Mouse (Mus musculus) Patski (cell line): Measurements from ENCODE around the gene C130074G19Rik. TPM values are rescaled to one million over a fixed set of nuclear protein-coding genes. Genes with fewer than 3 reads are reported as not detected.

ENCODE experiments used
- ATAC-seq: fragments of 100-300 bp; one replicate; pipeline ENCODE4 v1.8.0; 2021
- CTCF ChIA-PET: fragments of 350-600 bp; sonication (Branson Sonifier 250); formaldehyde crosslinking; loops from one replicate; lab custom pipeline; 2022; ENCODE audit warnings: inconsistent platforms; lab: Charles Lee
- POLR2A ChIA-PET: fragments of 350-600 bp; sonication (Branson Sonifier 250); formaldehyde crosslinking; loops from one replicate; lab custom pipeline; 2022; ENCODE audit warnings: antibody characterized with exemption, inconsistent platforms; lab: Charles Lee
- DNase-seq: peaks from one replicate; pipeline ENCODE4 v3.0.0-alpha.2; 2011; ENCODE audit warnings: low read depth, low spot score
- H3K27me3 ChIP-seq: fragments of 371-371 bp; one replicate; pipeline ENCODE4 v1.5.1; 2021
- CTCF ChIP-seq: fragments of 100-300 bp; IDR thresholded peaks from one replicate; pipeline ENCODE4 v1.5.1; 2021
- in situ Hi-C: fragments of 300-500 bp; cut with MboI; formaldehyde crosslinking; loops from 3 replicates; pipeline ENCODE4 v1.11.1; 2018; ENCODE audit warnings: low pct_unique_long_range_greater_than_20kb, mixed read lengths
- polyA plus RNA-seq: library from polyadenylated mRNA; unstranded; gene quantifications from one replicate; pipeline ENCODE4 v1.2.3, GENCODE M21; 2021

Gene C130074G19Rik
- polyA plus RNA-seq, 1 experiment from 2014 or later = 0.17 TPM

DNA sequence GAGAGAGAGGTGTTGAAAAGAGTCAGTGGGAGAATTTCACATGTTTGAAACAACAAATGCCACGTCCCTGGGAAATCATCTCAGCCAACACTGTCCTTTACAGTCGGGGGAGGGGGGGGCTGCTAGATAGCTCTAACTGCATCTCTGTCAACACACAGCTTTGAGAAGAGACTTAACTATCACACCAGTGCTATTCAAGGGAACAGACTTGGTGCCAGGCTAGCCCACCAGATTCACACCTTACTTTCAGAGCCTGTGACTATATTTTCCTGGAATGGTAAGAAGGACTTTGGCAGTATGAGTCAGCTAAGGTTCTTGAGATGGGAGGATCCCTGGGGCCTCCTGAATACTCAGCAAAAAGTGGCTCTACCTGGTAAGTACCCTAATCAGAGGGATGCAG lies 5.7 kb downstream of the C130074G19Rik start:
- DNase-seq (no peak), ATAC-seq (no peak)
- ChIA-PET CTCF (no interaction called here), POLR2A (no interaction called here)
- in situ Hi-C loops = no loop called here
- no peak for TF ChIP-seq CTCF
- no peaks in the 10 kb centered on the region for H3K27me3 ChIP-seq

- no peak for TF ChIP-seq CTCF
- no peak for ATAC-seq
- no peaks in the 10 kb centered on the region for H3K27me3 ChIP-seq
- no peak for DNase-seq
- ChIA-PET CTCF (no interaction called here), POLR2A (no interaction called here)
- in situ Hi-C loops = no loop called here
Measured at GRCm38 (mm10) chr1:184873910-184874309, 9.1 kb downstream of the C130074G19Rik start.

GRCm38 (mm10) chr1:184872069-184872819 lies 10.8 kb downstream of the C130074G19Rik start:
- in situ Hi-C loops = no loop called here
- no peak for TF ChIP-seq CTCF
- DNase-seq (no peak), ATAC-seq (no peak)
- ChIA-PET CTCF (no interaction called here), POLR2A (no interaction called here)
- no peaks in the 10 kb centered on the region for H3K27me3 ChIP-seq

GRCm38 (mm10) chr1:184871506-184871905 lies 11.5 kb downstream of the C130074G19Rik start:
- ChIA-PET CTCF (no interaction called here), POLR2A (no interaction called here)
- peak; percentile 36 for ATAC-seq
- no peak for TF ChIP-seq CTCF
- no peak for DNase-seq
- H3K27me3 ChIP-seq = no peaks in the 10 kb centered on the region
- in situ Hi-C loops = no loop called here

GRCm38 (mm10) chr1:184870646-184871385 lies 12.2 kb downstream of the C130074G19Rik start:
- no peak for DNase-seq
- no peak for TF ChIP-seq CTCF
- ATAC-seq = no peak
- in situ Hi-C loops = no loop called here
- POLR2A ChIA-PET = no interaction called here
- no peaks in the 10 kb centered on the region for H3K27me3 ChIP-seq
- CTCF ChIA-PET = no interaction called here

GRCm38 (mm10) chr1:184869939-184870565 lies 13.0 kb downstream of the C130074G19Rik start:
- ATAC-seq = no peak
- TF ChIP-seq CTCF = no peak
- POLR2A ChIA-PET = no interaction called here
- in situ Hi-C loops = no loop called here
- no peak for DNase-seq
- CTCF ChIA-PET = no interaction called here
- H3K27me3 ChIP-seq = no peaks in the 10 kb centered on the region

DNA sequence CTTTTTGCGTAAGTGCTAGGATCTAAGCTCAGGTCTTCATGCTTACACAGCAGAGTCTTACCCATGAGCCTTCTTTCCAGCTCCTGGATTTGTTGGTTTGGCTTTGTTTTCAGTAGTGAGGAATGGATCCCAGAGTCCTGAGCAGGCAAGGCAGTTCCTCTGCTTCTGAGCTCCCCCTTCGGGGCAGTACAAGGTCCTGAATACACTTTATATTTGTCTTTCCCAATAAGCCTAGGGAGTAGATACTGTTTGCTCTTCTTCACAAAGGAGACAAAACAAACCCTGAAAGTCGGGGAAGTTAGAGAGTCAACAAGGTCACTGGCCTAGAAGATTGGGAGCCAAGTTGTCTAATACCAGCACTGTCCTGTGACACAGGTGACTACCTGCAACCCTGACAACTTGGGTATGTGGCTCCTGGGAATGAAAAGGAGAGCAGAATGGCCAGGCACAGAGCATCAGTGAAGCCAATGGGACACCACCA lies 15.3 kb downstream of the C130074G19Rik start:
- POLR2A ChIA-PET = no interaction called here
- in situ Hi-C loops = no loop called here
- H3K27me3 ChIP-seq = no peaks in the 10 kb centered on the region
- DNase-seq = no peak
- CTCF ChIA-PET = interaction anchor here (1.0 to 1.3 kb wide), 2 partner anchors 15 to 22 kb away, joined by 3 read pairs; no protein-coding TSS in a partner anchor
- TF ChIP-seq CTCF = no peak
- no peak for ATAC-seq

- no peak for TF ChIP-seq CTCF
- in situ Hi-C loops = no loop called here
- no peaks in the 10 kb centered on the region for H3K27me3 ChIP-seq
- CTCF ChIA-PET = interaction anchor here (2.0 kb wide), 1 partner anchor 11 kb away, joined by 6 read pairs; no protein-coding TSS in a partner anchor
- POLR2A ChIA-PET = no interaction called here
- no peak for ATAC-seq
- DNase-seq = no peak
Measured at GRCm38 (mm10) chr1:184864381-184864801, 18.6 kb downstream of the C130074G19Rik start.

DNA sequence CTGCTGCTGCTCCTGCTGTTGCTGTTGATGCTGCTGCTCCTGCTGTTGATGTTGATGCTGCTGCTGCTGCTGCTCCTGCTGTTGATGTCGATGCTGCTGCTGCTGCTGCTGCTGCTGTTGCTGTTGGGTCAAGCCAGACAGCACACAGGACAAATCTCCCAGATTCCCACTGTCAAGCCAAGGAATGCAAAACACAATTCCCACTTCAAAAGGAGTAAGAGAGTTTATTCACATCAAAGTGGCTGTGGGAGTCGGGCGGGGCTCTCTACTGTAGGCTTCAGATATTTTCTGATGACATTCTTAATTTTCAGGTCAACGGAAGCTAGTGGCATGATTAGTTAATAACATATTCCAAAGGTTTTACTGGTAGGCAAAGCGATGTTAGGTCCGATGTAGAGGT lies 20.4 kb downstream of the C130074G19Rik start:
- no peak for TF ChIP-seq CTCF
- ATAC-seq = no peak
- POLR2A ChIA-PET = no interaction called here
- no peaks in the 10 kb centered on the region for H3K27me3 ChIP-seq
- in situ Hi-C loops = no loop called here
- CTCF ChIA-PET = interaction anchor here (1.8 kb wide), 1 partner anchor 10 kb away, joined by 5 read pairs; no protein-coding TSS in a partner anchor
- no peak for DNase-seq

- ChIA-PET CTCF (no interaction called here), POLR2A (no interaction called here)
- in situ Hi-C loops = no loop called here
- TF ChIP-seq CTCF = no peak
- H3K27me3 ChIP-seq = no peaks in the 10 kb centered on the region
- no peak for DNase-seq
- peak; percentile 41 for ATAC-seq
Measured at GRCm38 (mm10) chr1:184861551-184861950, 21.5 kb downstream of the C130074G19Rik start.
